Mouse (Mus musculus) heart, adult 18-20 months (tissue): ENCODE measurements around the gene Trappc3. TPM values are rescaled to one million over a fixed set of nuclear protein-coding genes. Genes with fewer than 3 reads are reported as not detected.

ENCODE experiments used
- DNase-seq, 2 experiments: peaks; one replicate each; pipeline ENCODE4 v3.0.0; 2021 to 2022; ENCODE audit warnings: mixed read lengths in 1 of 2
- total RNA-seq, 2 experiments: library from RNA; stranded (reverse); gene quantifications; 2 replicates each; pipeline ENCODE4 v1.2.3; 2021

The Trappc3 gene
- total RNA-seq, 2 experiments from 2014 or later = 46.2 to 56.9 TPM

DNA sequence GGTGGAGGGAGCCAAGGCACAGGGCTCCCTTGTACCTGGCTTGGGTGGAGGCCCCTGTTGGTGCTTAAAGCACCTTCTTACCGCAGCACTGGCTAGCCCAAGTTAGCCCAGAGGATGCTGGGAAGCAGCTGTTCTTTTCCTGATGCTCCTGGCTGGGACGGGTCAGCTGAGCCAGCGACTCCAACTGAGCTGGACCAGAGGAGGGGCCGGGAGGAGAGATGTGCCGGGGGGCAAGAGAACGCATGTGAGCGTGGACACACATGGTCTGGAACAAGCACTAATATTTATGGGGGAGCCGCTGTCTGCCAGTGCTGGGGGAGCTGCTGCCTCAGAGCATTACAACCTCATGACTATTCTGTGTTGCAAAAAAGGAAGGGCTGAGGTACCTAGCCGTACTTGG lies 16.8 kb downstream of the Trappc3 start:
- no peak for DNase-seq

DNA sequence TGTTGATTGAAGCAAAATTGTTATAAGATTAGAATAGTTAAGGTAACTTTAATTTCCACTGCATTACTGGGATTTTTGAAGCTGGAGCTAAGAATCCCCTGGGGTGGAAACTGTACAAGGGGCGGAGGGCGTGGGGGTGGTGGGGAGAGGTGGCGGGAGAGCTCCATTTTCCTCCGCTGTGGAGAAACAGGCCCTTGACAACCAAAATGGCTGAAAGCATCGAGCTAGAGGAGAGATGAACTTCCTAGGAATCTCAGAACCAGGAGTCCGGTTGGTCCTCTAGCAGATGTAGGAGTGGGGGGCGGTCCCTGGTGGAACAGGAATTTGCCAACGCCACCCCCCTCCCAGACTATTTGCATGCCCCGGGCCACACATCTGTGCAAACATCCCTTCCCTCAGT lies 19.6 kb downstream of the Trappc3 start:
- no peak for DNase-seq

DNA sequence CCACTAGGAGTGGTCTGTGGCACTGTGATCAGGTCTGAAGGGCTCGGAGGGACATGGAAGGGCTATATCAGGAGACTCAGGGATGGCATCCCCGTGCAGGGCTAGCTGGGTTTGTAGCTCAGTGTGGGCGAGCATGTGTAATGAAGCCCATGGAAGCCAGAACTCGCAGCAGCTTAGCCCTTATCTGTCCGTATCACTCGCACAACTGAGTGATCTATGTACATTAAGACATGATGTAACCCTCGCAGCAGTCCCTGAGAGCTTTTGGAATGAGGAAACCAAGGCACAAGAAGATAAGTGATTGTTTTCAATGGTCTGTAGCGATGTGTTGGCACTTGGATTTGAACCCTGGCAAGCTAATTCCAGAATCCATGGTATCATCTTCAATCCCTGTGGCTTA lies 21.5 kb downstream of the Trappc3 start:
- DNase-seq = no peak

DNA sequence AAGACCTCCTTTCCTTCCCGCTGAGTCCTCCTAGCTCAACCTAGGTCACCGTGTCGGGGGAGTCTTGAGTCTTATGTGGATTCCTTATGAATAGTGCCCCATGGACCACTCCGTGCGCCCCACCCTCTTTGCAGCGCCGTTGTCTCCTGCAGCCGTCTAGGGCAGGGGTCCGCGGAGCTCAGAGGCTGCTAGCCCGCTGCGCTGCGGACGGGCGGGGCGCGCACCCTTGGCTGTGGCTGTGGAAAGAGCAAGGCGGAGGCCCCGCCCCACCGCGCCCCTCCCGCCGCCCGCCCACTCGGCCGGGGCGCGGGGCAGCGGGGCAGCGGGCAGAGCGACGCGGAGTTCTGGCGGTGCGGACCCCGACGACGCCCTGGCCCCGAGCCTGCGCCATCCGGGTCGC lies 24.4 kb downstream of the Trappc3 start, which contains the start of gene Col8a2:
Gene Col8a2 (plus strand): TSS at position 302 of the 400 bp plus-strand sequence.
- DNase-seq = no peak

DNA sequence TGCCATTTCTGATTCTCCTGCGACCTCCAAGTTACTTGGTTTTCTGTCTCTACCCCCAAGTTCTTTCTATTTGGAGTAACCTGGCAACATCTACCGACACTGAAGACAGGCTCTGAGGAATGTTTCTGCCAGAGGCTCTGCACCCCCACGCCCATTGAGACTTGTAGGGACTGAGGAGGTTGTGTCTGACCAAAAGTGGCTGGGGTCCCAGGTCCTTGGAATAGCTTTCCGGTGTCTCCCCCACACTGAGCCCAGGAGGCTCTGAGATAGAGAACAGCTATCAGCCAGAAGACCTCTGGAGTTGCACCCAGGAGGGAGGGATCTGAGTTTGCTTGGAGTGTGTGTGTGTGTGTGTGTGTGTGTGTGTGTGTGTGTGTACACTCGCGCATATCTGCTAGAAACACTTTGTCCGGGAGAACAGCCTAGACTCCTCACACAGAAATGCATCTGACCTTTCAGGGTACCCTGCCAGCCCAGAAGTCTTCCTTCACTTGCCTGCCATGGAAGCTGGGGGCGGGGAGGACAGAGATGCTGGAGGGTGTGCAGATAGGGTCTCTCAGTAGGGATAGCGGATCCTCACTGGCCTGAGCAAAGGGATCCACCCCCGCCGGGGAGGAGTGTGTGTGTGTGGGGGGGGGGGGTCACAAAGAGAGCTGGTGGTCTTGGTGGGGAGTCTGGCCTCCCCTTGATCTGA lies 25.3 kb downstream of the Trappc3 start:
- DNase-seq = no peak

DNA sequence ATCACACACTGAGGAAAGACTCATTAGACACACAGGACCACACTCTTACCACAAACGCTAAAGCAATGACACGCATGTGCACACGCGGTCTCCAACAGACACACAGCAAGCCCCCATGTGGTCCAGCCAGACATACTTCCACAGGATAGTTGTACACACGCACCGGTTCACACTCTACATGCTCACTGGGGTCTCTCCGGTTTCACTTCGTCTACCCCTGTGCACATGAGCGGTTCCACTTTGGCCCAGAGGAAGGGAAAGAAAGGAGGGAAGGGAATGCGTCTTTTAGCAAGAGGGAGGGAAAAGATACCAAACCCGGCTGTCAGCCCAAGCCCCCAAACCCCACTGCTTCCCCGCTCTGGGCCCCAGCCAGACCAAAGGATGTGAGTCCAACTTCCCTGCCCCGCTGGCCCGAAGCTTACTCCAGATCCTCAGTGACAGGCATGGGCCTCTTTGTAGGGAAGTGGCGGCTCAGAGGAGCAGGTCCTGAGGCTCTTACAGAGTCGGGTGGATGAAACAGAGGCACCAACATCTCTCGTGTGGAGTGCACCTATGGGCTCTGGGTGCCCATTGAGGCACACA lies 26.1 kb downstream of the Trappc3 start:
- DNase-seq = no peak

DNA sequence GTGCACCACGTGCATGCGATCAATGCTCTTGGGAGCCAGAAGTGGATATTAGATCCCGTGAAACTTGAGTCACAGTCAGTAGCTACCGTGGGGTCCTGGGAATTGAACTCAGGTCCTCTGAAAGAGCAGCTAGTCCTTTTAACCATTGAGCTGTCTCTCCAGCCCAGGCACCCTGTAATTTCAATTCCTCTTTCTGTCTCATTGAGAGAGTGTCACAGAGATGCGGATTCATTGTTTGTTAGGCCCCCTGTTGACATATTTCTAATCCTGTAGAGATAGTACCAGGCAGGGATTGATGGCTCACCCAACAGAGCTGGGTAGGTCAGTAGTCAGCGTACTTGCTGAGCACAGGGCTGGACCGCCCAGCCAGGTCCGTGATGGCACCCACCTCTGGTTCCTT lies 28.2 kb downstream of the Trappc3 start:
- DNase-seq = no peak

DNA sequence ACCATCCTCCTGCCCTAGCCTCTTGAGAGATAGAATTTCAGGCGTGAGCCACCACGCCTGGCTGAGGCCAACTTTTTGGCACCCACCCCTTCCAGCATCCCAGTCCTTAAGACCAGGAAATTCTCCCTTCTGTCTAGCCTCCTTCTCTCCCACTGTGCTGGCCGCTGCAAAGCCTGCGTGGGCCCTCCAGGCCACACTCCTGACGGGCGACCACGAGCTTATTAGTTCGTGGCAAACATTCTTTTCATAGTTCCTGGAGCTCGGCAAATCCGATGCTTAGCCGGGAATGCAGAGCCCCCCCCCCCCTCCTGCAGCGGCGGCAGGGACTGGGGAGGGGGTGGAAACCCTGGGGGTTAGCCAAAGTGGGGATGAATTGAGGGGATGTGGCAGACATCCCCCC lies 29.1 kb downstream of the Trappc3 start:
- no peak for DNase-seq

DNA sequence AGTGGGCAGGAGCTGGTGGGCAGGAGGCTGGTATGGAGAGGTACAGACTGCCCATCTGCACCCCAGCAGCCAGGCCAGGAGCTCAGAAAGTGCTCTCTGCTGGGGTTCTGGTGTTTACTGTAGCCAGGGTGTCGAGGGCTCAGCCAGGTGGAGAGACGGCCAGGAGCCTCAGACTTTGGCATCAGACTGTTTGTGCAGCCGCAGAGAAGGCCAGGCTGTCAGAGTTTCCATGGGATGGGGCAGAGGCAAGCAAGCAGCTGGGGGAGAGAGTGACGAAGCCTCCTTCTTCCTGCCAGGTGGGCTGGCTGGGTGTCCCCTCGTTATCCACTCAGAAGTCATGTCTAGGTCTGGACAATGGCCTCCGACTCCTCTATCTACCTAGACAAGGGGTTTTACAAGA lies 33.0 kb downstream of the Trappc3 start:
- DNase-seq = no peak

DNA sequence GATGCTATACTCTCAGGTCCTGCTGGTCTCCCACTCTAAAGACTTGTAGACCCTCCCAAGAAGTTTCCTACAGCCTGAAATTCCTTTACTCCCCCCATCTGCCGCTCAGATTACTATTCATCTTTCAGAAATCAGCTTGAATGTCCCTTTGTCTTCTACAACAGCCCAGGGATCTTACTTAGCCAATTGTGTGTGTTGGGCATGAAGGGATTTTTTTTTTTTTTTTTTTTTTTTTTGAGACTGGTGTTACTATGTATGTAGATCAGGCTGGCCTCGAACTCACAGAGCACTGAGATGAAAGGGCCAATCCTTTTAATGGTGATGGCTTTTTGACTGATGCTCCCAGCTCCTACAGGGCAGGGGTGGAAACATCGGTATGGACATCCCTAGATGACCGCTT lies 33.8 kb downstream of the Trappc3 start:
- no peak for DNase-seq

DNA sequence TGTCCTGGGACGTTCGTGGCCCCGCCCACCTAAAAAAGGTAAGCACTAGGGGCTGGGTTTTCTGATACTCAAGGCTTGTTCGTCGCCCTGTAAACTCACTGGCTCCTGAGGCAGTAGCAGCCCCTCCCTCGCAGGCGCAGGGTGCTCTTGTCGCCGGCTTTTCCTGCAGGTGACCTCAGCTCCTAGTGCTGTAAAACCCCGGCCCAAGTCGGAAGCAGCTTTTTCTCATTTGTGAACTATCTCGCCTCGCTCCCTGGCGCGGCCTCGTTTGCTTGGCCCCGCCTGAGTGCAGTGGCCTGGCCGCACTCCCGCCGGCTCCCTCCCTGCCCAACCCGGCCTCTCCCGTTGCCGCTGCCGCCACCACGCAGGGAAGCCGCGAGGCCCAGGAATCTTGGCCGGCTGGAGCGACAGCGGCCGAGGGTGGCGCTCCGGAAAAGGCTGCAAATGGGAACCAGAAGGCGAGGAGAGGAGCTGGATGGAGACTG lies 34.5 kb downstream of the Trappc3 start:
- DNase-seq = peak; percentile 77 to 80

DNA sequence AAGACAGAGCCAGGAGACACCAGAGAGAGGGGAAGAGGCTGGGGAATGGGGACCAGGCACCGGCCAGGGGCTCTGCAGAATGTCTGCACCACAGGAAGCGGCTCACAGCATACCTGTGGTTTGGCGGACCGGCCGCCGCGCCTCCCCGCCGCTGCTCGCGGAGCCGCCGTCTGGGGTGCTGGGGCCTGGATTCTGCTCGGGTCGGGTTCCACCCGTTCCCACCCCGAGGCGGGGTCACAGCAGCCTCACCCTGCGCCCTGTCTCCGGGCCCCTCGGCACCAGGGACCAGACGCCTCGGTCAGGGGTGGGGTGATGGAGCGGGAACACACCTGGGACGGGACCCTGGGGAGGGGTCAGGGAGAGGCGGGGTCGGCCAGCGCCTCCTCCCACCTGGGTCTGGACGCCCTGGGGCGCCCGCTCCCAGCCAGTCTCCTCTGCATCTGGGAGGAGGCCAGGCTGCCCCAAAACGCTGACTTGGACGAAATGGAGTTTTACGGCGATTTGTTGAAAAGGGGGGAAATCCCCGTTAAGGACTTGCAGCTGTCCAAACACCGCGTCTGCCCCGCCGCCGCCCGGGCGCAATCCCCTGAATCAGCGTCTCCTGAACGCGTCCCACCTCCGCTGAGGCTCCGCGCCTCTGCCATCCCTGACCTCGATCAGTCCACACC lies 38.9 kb downstream of the Trappc3 start:
- no peak for DNase-seq

DNA sequence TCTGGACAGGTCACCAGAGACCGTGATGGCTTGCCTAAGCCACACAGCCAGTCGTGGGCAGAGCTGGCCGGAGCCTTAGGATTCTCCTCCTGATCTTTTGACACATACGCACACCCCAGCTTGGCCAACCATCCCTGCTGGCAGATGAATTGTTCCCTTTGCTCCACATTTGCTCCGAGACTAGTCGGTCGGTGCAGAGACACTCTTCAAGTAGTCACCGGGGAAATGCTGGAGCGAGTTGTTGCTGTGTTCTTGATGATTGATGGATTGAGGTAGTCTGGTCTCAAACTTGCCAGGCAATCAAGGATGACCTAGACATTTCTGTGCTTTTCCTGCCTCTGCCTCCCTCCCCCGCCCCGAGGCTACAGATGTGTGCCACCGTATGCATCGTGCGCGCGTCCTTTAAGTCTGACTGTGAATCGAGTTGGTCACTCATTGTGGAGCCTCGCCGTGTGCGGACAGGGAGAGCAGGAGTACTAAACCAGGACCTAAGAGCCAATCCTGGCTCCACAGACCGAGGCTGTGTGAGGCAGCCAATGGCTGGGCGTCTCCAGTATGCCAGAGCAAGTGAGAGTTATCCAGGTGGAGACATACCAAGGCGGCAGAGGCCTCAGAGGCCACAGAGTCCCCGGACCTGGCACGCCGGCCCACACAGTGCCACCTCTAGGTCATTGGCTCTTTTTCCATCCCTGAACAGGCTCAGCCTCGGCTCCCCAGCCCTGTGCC lies 39.6 kb downstream of the Trappc3 start:
- DNase-seq = no peak

DNA sequence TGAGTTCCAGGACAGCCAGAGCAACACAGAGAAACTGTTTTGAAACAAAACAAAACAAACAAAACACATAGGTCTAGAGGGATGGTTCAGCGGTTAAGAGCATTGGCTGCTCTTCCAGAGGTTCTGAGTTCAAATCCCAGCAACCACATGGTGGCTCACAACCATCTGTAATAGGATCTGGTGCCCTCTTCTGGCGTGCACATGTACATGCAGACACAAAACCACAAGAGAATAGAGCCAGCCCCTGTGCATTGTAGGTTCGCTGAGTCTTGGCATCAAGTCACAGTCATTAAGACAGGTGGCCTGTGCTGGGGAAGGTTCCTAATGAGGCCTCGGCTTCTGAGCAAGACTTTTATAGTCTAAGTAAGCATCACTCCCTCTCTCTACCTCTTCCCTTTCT lies 41.8 kb downstream of the Trappc3 start:
- DNase-seq = no peak

DNA sequence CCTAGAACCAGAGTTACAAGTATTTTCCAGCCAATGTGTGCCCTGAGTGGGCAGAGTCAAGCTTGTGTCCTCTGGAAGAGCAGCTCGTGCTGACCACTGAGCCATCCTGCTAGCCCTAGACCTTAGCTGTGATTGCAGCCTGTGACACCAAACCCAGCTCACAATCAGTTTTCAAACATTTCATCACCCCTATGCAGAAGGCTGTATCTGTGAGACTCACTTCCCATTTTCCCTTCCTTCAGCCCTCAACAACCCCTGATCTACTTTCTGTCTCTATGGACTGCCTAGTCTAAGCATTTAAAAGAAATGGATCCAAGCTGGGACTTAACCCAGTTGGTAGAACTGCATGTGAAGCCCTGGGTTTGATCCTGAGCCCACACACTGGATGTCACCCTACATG lies 43.3 kb downstream of the Trappc3 start:
- no peak for DNase-seq

DNA sequence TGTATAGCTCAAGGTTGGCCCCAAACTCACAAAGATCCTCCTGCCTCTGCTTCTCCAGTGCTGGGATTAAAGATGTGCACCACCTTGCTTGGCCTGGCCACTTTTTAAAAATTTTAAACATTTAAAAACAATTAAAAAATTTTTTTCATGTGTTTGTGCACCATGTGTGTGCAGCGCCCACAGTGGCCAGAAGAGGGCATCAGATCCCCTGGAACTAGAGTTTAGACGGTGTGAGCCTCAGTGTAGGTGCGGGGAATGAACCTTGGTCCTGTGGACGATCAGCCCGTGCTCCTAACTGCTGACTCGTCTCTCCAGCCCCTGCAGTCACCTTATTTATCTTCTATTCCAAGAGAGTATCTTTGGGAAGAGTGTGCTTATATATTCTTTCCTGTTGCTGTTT lies 43.9 kb downstream of the Trappc3 start:
- no peak for DNase-seq

DNA sequence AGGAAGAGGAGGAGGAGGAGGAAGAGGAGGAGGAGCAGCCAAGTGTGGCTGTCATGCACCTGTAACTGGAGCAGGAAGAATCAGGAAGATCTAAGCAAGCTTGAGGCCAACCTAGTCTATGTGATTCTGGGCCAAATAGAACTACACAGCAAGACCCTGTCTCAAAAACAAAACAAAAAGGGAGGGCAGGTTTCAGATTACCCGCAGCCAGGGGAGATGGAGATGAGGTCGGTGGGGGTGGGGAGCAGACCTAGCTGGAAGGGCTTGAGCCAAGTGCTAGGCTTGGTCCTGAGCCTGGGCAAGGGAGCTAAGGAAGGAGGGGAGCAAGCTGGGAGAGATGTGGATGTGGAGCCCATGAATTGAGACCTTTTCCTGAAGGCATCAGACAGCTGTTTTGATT lies 44.7 kb downstream of the Trappc3 start:
- no peak for DNase-seq

DNA sequence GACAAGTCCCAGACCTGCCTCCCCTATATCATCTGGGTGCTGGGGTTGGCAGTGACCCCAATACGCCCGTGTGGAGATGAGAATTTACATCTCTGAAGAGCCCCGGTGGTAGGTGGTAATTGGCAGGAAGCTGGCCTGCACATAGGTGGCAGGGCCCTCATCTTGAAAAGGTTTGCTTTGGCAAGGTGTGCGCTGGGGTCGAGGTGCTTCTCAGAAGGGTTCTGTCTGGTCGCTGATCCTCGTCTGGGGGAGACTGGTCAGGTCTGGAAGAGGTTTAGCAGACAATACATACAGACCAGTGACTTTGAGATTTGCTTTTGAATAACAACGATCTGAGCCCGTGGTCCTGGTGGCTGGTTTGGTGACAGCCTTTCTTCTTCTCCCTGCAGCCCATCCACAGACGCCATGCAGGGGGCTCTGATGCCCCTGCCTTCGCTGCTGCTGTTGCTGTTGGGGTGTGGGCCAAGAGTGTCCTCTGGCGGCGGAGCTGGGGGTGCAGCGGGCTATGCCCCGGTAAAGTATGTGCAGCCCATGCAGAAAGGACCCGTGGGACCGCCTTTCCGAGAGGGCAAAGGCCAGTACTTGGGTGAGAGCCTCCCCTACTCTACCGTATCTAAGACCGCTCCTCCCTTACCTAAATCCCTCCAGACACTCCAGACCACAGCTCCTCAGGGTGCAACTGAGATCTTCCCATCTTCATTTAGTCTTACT lies 47.2 kb downstream of the Trappc3 start:
- DNase-seq = peak in 1 of 2 experiments; percentile 1

DNA sequence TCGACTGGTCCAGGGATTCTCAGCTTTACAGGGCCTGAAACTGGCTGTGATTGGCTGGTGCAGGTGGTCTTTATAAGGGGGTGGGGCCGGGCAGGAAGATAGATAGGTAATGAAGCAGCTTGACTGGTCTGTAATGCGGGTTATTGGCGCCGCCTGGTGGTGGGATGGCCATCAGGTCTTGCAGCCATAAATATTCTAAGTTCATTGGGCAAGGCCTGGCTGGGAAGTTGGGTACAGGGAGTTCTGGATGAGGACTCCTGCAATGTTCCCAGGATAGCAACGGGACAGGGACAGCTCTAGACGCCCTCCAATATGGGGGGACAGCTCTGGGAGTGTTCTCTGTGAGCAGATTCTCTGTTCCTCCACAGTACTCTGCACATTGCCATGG lies 47.8 kb downstream of the Trappc3 start:
- DNase-seq = peak; percentile 79 to 95

DNA sequence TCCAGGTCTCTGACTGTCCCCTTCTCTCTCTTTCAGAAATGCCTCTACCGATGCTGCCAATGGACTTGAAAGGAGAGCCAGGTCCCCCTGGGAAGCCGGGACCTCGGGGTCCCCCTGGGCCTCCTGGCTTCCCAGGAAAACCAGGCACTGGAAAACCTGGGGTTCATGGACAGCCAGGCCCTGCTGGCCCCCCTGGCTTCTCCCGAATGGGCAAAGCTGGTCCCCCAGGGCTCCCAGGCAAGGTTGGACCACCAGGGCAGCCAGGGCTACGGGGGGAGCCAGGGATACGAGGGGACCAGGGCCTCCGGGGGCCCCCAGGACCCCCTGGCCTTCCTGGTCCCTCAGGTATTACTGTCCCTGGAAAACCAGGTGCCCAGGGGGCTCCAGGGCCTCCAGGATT lies 48.2 kb downstream of the Trappc3 start:
- no peak for DNase-seq

DNA sequence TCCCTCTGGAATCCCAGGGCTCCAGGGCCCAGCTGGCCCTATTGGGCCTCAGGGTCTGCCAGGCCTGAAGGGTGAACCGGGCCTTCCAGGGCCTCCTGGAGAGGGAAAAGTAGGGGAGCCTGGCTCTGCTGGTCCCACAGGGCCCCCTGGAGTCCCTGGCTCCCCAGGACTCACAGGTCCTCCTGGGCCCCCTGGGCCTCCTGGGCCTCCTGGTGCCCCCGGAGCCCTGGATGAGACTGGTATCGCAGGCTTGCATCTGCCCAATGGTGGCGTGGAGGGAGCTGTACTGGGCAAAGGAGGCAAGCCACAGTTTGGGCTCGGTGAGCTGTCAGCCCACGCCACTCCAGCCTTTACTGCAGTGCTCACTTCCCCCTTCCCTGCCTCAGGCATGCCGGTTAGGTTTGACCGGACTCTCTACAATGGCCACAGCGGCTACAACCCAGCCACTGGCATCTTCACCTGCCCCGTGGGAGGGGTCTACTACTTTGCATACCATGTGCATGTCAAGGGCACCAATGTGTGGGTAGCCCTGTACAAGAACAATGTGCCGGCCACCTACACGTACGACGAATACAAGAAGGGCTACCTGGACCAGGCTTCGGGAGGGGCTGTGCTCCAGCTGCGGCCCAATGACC lies 49.6 kb downstream of the Trappc3 start:
- no peak for DNase-seq

DNA sequence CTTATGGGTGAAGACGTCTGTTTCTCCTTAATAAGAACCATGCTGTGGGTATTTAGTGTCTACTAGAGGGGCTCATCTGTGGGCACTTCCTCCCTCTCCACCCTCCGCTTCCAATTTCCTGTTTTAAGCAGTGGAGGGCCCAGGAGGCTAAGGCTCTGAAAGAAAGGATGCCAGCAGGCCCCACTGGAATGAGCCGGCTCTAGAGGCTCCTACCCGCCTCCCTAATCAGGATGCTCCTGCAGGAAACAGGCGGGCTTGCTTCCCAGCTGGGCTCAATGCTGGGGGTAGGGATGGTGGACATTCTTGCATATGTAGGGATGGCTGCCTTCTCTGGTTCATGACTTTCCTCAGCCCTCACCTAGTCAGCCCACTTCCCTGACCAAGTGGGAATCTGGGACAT lies 51.1 kb downstream of the Trappc3 start:
- DNase-seq = no peak
